24 mouse cellular contexts compared by ENCODE assay signal in genomic region chr1:133416472-133416871, GRCm38 (mm10). TPM values are rescaled to one million over a fixed set of nuclear protein-coding genes. Genes with fewer than 3 reads are reported as not detected.
DNase-seq lines count a peak whose midpoint lies in the region; ATAC-seq and TF ChIP-seq lines count a peak whose summit lies in the region.
"Had no signal": no experiment of that assay in that cellular context is flagged by ENCODE, and none has a peak within 500 bp of the region (broad histone marks: within the 10 kb centered on the region; RNA-seq: fewer than 3 reads in every experiment).

No protein-coding gene starts in this region.

- no peak for TF ChIP-seq EP300 in lung, postnatal 0 days (IDR thresholded peaks at IDR 0.05)
- TF ChIP-seq EP300 in ES-Bruce4 (IDR thresholded peaks at IDR 0.05; ENCODE audit: insufficient read depth, low read depth, low read length), result 0 out of 2 replicates have a peak, but pooled peaks have one; percentile 39

- peaks cover 98% of the 10 kb centered on the region for H3K4me1 ChIP-seq in kidney, embryonic 15.5 days
- peaks cover 64% of the 10 kb centered on the region for H3K4me1 ChIP-seq in lung, postnatal 0 days (ENCODE audit: insufficient read depth, low read depth, low read length)
- peaks cover 18% of the 10 kb centered on the region for H3K4me1 ChIP-seq in ES-Bruce4 (ENCODE audit: control insufficient read depth, insufficient read depth, low read length)

- no peak for TF ChIP-seq POLR2A in ES-Bruce4 (IDR thresholded peaks at IDR 0.05; ENCODE audit: insufficient read depth, low read length)

- no peak for DNase-seq in kidney, adult 11 months
- no peak for DNase-seq in lung, postnatal 0 days (ENCODE audit: low spot score)
- DNase-seq in lung, postnatal 36 days, result no peak
- DNase-seq in R1 (ENCODE audit: low read depth, low spot score), result peak; percentile 45
- no peak for DNase-seq in urinary bladder, postnatal 14 days (ENCODE audit: low spot score)
- no peak for DNase-seq in heart, postnatal 4 days
- DNase-seq: cerebellum, adult 11 months; cerebellum, postnatal 25 days; forebrain, postnatal 0 days; gastrocnemius, postnatal 36 days; heart, adult 2 months; heart, postnatal 14 days; midbrain, embryonic 14.5 days had no signal

- no peak overlapping the region for H3K9ac ChIP-seq in kidney, embryonic 15.5 days
- no peak overlapping the region for H3K9ac ChIP-seq in lung, postnatal 0 days (replicated peaks; ENCODE audit: low read depth)
- no peak overlapping the region for H3K9ac ChIP-seq in ES-Bruce4 (ENCODE audit: low read depth, poor library complexity, severe bottlenecking)
- H3K9ac ChIP-seq: embryonic facial prominence, embryonic 12.5 days; forebrain, postnatal 0 days; heart, embryonic 13.5 days; hindbrain, embryonic 13.5 days; liver, embryonic 14.5 days; neural tube, embryonic 13.5 days had no signal

- H3K4me3 ChIP-seq in kidney, embryonic 15.5 days (replicated peaks), result no peak overlapping the region
- H3K4me3 ChIP-seq in lung, postnatal 0 days (ENCODE audit: low read depth, low read length), result no peak overlapping the region
- H3K4me3 ChIP-seq in ES-Bruce4 (ENCODE audit: low read depth, low read length), result no peak overlapping the region
- H3K4me3 ChIP-seq: embryonic facial prominence, embryonic 12.5 days; heart, adult 2 months; heart, embryonic 13.5 days; hindbrain, embryonic 13.5 days; left cerebral cortex, adult 2 months; megakaryocyte, embryonic 14.5 days; neural tube, embryonic 13.5 days had no signal

- no peak for TF ChIP-seq CTCF in lung, postnatal 0 days (IDR thresholded peaks at IDR 0.05)
- TF ChIP-seq CTCF in ES-Bruce4 (IDR thresholded peaks at IDR 0.05; ENCODE audit: low read depth, low read length), result no peak

- no peaks in the 10 kb centered on the region for H3K36me3 ChIP-seq in kidney, embryonic 15.5 days
- no peaks in the 10 kb centered on the region for H3K36me3 ChIP-seq in lung, postnatal 0 days (ENCODE audit: insufficient read depth, low read length)
- no peaks in the 10 kb centered on the region for H3K36me3 ChIP-seq in ES-Bruce4 (ENCODE audit: control insufficient read depth, insufficient read depth, low read length, poor library complexity, severe bottlenecking)
- H3K36me3 ChIP-seq: embryonic facial prominence, embryonic 12.5 days; heart, embryonic 13.5 days; hindbrain, embryonic 13.5 days; neural tube, embryonic 13.5 days had no signal

- no peak for ATAC-seq in kidney, embryonic 15.5 days (replicated peaks; ENCODE audit: low FRiP score)
- no peak for ATAC-seq in lung, postnatal 0 days
- ATAC-seq: forebrain, postnatal 0 days; inflammation-experienced regulatory T-cells, adult 6 months had no signal

- 93% methylated on average over 7 of the region's 7 CpGs for WGBS in kidney, embryonic 15.5 days
- WGBS in lung, postnatal 0 days, result 57% methylated on average over 7 of the region's 7 CpGs

- H3K9me3 ChIP-seq in kidney, embryonic 15.5 days (replicated peaks), result no peaks in the 10 kb centered on the region
- H3K9me3 ChIP-seq in lung, postnatal 0 days (ENCODE audit: low read length), result no peaks in the 10 kb centered on the region
- no peaks in the 10 kb centered on the region for H3K9me3 ChIP-seq in ES-Bruce4 (replicated peaks; ENCODE audit: control insufficient read depth, insufficient read depth, low read length, poor library complexity, severe bottlenecking)
- H3K9me3 ChIP-seq: embryonic facial prominence, embryonic 12.5 days; heart, embryonic 13.5 days; hindbrain, embryonic 13.5 days; megakaryocyte, embryonic 14.5 days; neural tube, embryonic 13.5 days had no signal

- H3K4me2 ChIP-seq in kidney, embryonic 15.5 days, result no peak overlapping the region
- H3K4me2 ChIP-seq in lung, postnatal 0 days (replicated peaks; ENCODE audit: low read depth, low read length), result no peak overlapping the region; the same call in 1 of the 2 replicates
- H3K4me2 ChIP-seq: embryonic facial prominence, embryonic 12.5 days; heart, embryonic 13.5 days; hindbrain, embryonic 13.5 days; neural tube, embryonic 13.5 days had no signal

- no peaks in the 10 kb centered on the region for H3K27me3 ChIP-seq in kidney, embryonic 15.5 days
- H3K27me3 ChIP-seq in lung, postnatal 0 days (replicated peaks; ENCODE audit: insufficient read depth, low read length), result no peaks in the 10 kb centered on the region
- H3K27me3 ChIP-seq in ES-Bruce4 (ENCODE audit: control insufficient read depth, insufficient read depth, low read length, poor library complexity, severe bottlenecking), result no peaks in the 10 kb centered on the region
- H3K27me3 ChIP-seq: embryonic facial prominence, embryonic 12.5 days; hindbrain, embryonic 13.5 days; neural tube, embryonic 13.5 days had no signal

- peak overlapping the region; percentile 75; the same call in 1 of the 2 replicates for H3K27ac ChIP-seq in kidney, embryonic 15.5 days
- peak overlapping the region; percentile 91; the same call in 1 of the 2 replicates for H3K27ac ChIP-seq in lung, postnatal 0 days (ENCODE audit: low read length)
- H3K27ac ChIP-seq in ES-Bruce4 (ENCODE audit: insufficient read depth, low read length), result no peak overlapping the region
- H3K27ac ChIP-seq: embryonic facial prominence, embryonic 12.5 days; heart, adult 2 months; heart, embryonic 13.5 days; hindbrain, embryonic 13.5 days; left cerebral cortex, adult 2 months; liver, embryonic 14.5 days; neural tube, embryonic 13.5 days had no signal

RNA-seq across cellular contexts. Expression of gene Sox13, which starts 7.7 kb away (rescaled TPM):
- polyA plus RNA-seq in kidney, embryonic 15.5 days (2015; fragmentation: Nextera tagmentation; extraction: Ambion mirVana), result 15.0 and 16.2 TPM in 2 replicates
- 13.8 and 14.8 TPM in 2 replicates for polyA plus RNA-seq in lung, postnatal 0 days (2015; fragmentation: Nextera tagmentation; extraction: Ambion mirVana)
- polyA plus RNA-seq in ES-Bruce4 (2011; ENCODE audit: insufficient read depth, insufficient read length, low read depth, missing spikeins), result 22.8 and 25.0 TPM in 2 replicates
- total RNA-seq in heart, postnatal 4 days (2021), result 10 to 100 TPM; 29.8 to 32.4 TPM
- polyA plus RNA-seq: inflammation-experienced regulatory T-cells, adult 6 months had no signal

RNA-seq across cellular contexts. Expression of gene Etnk2, which starts 53.1 kb away (rescaled TPM):
- 3.3 and 4.0 TPM in 2 replicates for polyA plus RNA-seq in kidney, embryonic 15.5 days (2015; fragmentation: Nextera tagmentation; extraction: Ambion mirVana)
- polyA plus RNA-seq in lung, postnatal 0 days (2015; fragmentation: Nextera tagmentation; extraction: Ambion mirVana), result 0.77 and 0.81 TPM in 2 replicates
- polyA plus RNA-seq in ES-Bruce4 (2011; ENCODE audit: insufficient read depth, insufficient read length, low read depth, missing spikeins), result 3.3 and 3.4 TPM in 2 replicates
- under 1 TPM; 0.83 to 0.93 TPM for total RNA-seq in heart, postnatal 4 days (2021)
- polyA plus RNA-seq: C2C12; inflammation-experienced regulatory T-cells, adult 6 months had no signal
